Mouse (Mus musculus) cortical plate, adult 2 months (tissue): Measurements from ENCODE around the gene Apba3.

Experiments used
- CTCF ChIP-seq: fragments of 200-500 bp; IDR thresholded peaks from 2 replicates; pipeline ENCODE4 v1.5.1; 2011; ENCODE audit warnings: mild to moderate bottlenecking, control low read depth, low read length; ENCODE audit not compliant: insufficient read depth; ENCODE audit errors: extremely low read depth
- POLR2A ChIP-seq: fragments of 200-500 bp; IDR thresholded peaks from 2 replicates; pipeline ENCODE4 v1.6.1; 2011; ENCODE audit warnings: mild to moderate bottlenecking, low read length, control low read depth; ENCODE audit not compliant: insufficient read depth; ENCODE audit errors: extremely low read depth

DNA sequence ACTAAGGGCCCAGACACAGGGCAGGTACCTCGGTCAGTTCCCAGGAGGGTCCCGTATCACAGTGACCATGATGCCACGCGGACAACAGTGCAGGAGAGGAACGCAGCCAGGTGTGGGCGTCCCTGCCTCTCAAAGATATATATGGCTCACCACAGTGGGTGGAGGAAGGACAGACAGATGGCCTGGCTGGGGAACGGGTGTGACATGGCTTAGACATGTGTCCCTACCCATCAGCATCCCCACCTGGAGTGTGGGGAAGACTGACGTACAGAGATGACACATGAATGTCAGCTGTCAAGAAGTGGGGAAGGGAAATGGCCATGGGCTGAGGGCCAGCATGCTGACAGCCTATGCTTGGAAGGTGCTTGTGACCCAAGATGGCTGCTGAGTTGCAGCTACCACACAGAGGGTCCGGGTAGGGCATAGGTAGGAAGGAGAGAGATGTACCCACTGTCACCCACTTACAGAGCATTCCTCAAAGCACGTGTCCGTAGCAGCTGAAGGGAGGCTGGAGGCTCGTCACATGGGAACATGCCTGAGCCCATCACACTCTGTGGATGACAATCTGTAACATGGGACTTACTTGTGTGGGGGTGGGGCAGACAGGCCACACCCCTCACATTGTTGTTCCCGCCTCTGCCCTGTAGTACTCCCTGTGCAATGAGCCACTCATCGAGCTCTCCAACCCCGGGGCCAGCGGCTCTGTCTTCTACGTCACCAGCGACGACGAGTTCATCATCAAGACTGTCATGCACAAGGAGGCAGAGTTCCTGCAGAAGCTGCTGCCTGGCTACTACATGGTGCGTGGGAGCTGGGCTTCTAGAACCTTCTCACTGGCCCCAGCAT is 40.3 kb downstream of the Apba3 start:
- no peak for TF ChIP-seq CTCF
- no peak for TF ChIP-seq POLR2A
